Mouse (Mus musculus) hindlimb bud, embryonic 11.5 days (tissue): ENCODE data around the gene Narf.

ENCODE experiments used
- DNase-seq: peaks from one replicate; pipeline ENCODE4 v3.0.0-alpha.2; 2012; ENCODE audit warnings: low read depth, low spot score; ENCODE audit errors: extremely low spot score

Narf gene

DNA sequence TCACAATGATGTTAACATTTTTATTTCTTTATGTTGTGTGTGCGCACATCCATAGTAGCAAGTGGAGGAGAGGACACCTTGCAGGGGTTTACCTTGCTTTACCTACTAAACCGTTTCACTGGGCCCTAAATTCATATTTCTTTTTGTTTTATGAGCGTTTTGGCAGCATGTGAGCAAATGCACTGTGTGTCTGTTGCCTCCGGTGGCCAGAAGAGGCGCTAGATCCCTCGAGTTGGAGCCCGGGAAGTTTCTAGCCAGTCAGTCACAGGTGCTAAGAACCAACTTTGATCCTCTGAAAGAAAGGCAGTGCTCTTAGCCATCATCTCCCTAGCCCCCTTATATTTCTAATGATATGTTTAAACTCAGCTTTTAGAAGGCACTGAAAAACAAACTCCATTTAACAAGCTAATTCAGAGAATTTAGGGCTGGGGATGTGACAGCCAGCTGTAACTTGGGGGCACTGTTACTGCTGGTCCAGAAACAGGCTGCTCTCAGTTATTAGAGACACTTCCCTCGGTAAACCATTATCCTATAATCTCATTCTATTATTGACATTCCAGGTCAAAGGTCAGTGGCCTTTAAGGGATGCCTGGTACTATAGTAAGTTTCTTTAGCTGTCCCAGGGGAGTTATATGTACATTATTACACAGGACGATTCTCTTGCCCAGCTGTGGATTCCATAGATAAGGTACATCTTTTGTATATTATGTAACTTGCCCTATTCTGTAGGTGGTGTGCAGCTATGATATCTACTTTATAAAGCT is 1.4 kb upstream of the Narf start:
- DNase-seq = no peak

- no peak for DNase-seq
Observed at GRCm38 (mm10) chr11:121237345-121238128, 484 bp downstream of the Narf start.

DNA sequence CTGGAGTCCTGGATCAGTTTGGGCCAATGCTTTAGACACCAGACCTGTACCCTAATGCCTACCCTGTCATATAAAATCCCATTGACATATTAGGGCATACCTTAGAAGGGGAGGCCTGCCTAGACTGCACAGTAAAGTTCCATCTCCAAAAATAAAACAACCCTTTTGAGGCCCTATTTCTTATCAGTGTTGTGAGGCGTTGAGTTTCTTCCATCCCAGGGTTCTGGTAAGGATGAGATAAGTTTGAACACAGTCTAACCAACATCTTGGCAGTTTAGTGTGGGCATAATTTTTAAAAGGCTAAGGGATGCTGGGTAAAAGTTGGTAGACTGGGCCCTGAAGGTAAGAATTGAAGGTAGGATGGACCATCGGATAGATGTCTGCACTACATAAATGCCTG is 2.6 kb downstream of the Narf start:
- DNase-seq = no peak

DNA sequence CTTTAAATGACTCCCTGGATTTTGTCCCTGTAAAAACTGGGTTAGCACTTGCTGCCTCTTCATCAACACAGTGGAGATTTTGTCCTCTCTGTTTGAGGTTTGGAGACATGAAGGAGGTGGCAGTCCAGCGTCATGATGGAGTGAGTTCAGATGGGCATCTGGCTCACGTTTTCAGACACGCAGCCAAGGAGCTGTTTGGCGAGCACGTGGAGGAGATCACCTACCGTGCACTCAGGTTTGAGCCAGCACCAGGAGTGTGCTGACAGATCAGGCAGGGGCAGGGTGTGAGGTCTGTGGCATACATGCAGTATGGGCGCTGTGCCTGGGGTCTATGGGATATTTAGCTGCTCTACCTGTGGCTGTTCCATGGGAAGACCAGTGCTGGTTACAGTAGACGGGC is 13.1 kb downstream of the Narf start:
- no peak for DNase-seq

DNA sequence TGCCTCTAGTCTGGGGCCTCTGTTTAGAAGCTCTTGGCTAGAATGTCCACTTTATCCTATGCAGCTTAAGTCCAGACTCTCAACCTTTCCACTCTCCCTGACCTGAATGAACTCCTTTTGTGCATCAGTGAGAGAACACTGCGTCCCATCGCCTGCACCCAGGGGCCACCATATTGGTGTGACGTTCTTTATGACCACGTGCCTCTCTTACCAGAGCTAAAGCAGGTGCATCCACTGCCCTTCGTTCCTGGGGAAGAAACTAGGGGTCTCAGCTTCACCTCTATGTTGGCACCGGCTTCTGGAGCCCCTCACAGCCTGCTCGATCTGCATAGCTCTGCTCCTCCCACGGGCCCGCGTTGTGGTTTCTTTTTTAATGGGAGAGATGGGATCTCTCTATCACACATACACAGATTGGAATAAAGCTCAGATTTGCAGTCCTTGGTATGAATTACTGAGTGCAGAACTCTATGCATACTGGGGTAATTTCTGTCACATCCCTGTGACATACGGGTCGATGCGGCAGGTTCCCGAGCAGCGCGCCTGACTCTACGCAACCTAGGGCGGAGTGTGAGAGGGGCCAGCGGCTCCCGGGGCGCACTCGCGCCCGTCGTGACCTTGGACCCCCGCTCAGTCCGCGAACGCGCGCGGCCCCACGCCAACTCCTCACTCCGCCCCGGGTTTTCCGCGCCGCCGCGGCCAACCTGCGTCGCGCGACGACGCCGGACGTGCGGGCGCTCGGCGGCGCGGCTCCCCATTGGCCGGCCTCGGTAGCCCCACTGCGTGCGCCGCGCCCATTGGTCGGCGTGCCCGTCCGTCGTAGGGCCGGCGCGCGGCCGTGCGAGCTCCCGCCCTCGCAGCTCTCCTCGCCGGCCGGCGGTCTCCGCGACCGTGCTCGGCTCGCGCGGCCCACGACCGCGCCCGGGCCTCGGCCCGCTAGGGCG is 22.4 kb downstream of the Narf start, which contains the start of gene Foxk2:
Foxk2 (plus strand) TSS at position 831 of the 941 bp plus-strand sequence.
- no peak for DNase-seq

- DNase-seq = no peak
Observed at GRCm38 (mm10) chr11:121260211-121260906, 23.3 kb downstream of the Narf start.

DNA sequence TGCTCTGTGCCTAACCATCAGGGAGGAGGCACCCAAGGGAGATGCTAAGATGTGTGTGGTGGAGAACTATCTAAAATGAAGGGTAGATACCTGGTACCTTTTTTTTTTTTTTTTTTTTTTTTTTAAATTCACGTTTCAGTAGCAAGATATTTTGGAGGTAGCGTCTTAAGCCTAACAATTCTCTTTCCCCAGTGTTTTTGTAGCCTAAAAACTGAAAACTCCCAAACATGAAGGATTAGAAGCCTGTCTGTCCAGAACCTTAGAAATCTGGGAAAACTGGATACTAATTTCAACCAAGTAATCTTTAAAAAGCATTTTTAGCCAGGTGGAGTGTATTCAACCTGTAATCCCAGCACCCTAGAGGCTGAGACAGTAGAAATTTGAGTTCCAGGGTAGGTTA is 24.0 kb downstream of the Narf start:
- DNase-seq = no peak

DNA sequence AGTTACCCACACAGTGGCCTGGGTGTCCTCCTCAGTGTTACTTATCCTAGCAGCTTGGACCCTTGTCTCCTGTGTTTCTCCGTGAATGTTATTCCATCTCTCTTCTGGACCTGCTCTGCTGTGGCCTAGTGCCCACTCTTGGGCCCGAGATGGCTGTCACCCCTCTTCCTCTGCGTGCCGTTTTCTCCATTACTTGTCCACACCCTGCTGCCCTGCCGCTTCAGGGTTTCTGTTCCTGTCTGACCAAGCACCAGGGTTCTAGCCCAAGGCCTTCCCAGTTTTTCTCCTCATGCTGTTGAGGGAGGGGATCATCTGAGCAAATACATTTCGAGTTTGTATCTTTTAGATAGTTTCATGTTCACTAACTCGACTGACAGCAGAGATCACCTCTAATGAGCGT is 40.5 kb downstream of the Narf start:
- no peak for DNase-seq

DNA sequence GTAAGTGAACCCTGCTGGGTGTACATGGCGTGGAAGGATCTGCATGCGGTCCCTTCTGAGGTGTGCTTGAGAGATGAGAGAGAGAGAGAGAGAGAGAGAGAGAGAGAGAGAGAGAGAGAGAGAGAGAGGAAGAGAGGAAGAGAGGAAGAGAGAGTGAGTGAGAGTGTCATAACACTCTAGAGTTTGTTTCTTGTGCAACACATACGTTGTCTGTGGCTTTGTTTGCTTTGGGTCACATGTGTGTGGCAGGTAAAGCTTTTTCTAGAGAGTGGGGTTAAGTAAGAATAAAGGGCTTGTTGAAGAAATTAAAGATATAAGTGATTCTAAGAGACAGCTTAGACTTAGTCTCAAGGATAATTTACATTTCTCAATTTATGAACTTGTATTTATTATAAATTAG is 41.0 kb downstream of the Narf start:
- DNase-seq = no peak

DNA sequence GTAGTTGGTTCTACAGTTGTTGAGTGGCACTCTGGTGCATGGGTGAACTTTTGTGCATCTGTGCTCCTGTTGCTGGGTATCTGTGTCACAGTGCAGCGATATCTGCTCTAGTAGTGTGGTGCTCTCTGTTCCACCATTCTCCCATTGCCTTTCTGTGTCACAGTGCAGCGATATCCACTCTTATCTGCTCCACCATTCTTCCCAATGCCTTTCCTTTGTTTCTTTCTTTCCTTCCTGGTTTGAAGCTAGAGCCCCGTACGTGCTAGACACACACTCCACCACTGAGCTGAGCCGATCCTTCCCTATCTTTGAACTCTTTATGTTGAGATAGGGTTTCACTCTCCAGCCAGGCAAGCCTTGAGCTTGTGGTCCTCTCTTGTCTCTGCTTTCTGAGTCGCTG is 45.9 kb downstream of the Narf start:
- DNase-seq = no peak

GRCm38 (mm10) chr11:121289859-121290258 is 52.8 kb downstream of the Narf start:
- no peak for DNase-seq

DNA sequence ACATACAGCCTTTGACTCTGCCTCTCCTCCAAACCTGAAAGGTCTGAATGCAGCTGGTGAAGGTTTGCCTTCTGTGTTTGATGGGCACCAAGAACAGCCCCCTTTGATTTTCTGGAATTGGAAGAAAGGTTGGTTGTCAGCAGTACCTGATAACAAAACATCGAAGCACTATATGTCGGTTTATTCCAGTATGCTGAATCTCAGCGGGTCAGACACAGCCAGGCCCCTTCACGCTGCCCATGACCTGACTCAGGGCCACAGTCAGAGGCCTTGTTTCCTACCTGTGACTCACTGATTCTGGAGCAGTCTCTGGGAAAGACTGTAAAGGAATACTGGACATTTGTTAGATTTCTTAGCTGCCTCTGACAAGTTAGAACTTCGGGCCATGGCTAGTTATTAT is 57.7 kb downstream of the Narf start:
- DNase-seq = no peak

GRCm38 (mm10) chr11:121298493-121298892 is 61.4 kb downstream of the Narf start:
- no peak for DNase-seq

- no peak for DNase-seq
Observed at GRCm38 (mm10) chr11:121300265-121300664, 63.2 kb downstream of the Narf start.

GRCm38 (mm10) chr11:121305371-121305770 is 68.3 kb downstream of the Narf start:
- DNase-seq = no peak
